ENCODE assay signal across 8 mouse cellular contexts in the genomic region with DNA sequence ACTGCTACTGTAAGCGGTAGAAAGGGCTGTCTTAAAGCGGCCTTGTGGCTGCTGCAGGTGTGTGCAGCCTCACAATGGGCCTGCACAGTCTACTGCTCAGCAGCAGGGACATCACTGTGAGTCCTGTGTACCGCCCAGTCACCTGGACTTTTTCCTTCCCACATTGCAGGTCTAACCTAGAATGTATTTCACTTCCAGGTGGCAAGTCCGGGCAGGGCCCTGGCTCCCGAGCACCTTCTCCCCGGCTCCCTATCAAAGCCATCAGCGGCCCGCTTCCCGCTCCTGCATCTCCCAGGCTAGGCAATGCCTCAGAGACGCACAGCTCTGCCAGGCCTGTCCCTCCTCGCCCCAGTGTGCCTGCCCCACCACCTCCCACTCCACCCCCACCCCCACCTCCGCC. TPM values are rescaled to one million over a fixed set of nuclear protein-coding genes. Genes with fewer than 3 reads are reported as not detected.
DNase-seq lines count a peak whose midpoint lies in the region; ATAC-seq and TF ChIP-seq lines count a peak whose summit lies in the region.

No protein-coding gene starts in this region.

- H3K4me2 ChIP-seq in heart, embryonic 16.5 days (ENCODE audit: low read depth, low read length), result peak overlapping the region; percentile 65
- peak overlapping the region; percentile 68 for H3K4me2 ChIP-seq in forebrain, embryonic 12.5 days
- peak overlapping the region; percentile 48 for H3K4me2 ChIP-seq in limb, embryonic 15.5 days

- WGBS in heart, embryonic 16.5 days, result 50% methylated on average over 12 of the region's 12 CpGs
- WGBS in forebrain, embryonic 12.5 days, result 8% methylated on average over 12 of the region's 12 CpGs
- WGBS in limb, embryonic 15.5 days, result 24% methylated on average over 11 of the region's 12 CpGs

- no peak overlapping the region for H3K27ac ChIP-seq in heart, embryonic 16.5 days (ENCODE audit: low read length)
- no peak overlapping the region for H3K27ac ChIP-seq in forebrain, embryonic 12.5 days
- no peak overlapping the region for H3K27ac ChIP-seq in limb, embryonic 15.5 days

- H3K27me3 ChIP-seq in heart, embryonic 16.5 days (ENCODE audit: control insufficient read depth, insufficient read depth, low read length), result no peaks in the 10 kb centered on the region
- peaks cover 55% of the 10 kb centered on the region for H3K27me3 ChIP-seq in E14TG2a.4 (ENCODE audit: insufficient read depth, low read length)
- 0 out of 2 replicates have a peak, but pooled peaks cover 10% of the 10 kb centered on the region for H3K27me3 ChIP-seq in forebrain, embryonic 12.5 days
- H3K27me3 ChIP-seq in limb, embryonic 15.5 days, result peaks cover 43% of the 10 kb centered on the region

- DNase-seq in heart, adult 9 months (ENCODE audit: low spot score in 2 of 2), result no peak
- no peak for DNase-seq in gastrocnemius, postnatal 10 days
- DNase-seq in Muller cell, postnatal 12 days (ENCODE audit: inconsistent ontology term), result no peak

- TF ChIP-seq CTCF in E14TG2a.4 (conservative IDR thresholded peaks at IDR 0.05; ENCODE audit: low read length), result no peak

- H3K4me1 ChIP-seq in heart, embryonic 16.5 days (ENCODE audit: control insufficient read depth, insufficient read depth, low read length), result 0 out of 2 replicates have a peak, but pooled peaks cover 2% of the 10 kb centered on the region
- peaks cover 14% of the 10 kb centered on the region for H3K4me1 ChIP-seq in E14TG2a.4 (replicated peaks; ENCODE audit: low read depth, low read length)
- H3K4me1 ChIP-seq in forebrain, embryonic 12.5 days, result peaks cover 15% of the 10 kb centered on the region
- peaks cover 13% of the 10 kb centered on the region for H3K4me1 ChIP-seq in limb, embryonic 15.5 days

- H3K36me3 ChIP-seq in heart, embryonic 16.5 days (ENCODE audit: control insufficient read depth, insufficient read depth), result no peaks in the 10 kb centered on the region
- no peaks in the 10 kb centered on the region for H3K36me3 ChIP-seq in E14TG2a.4 (ENCODE audit: insufficient read depth, low read length)
- H3K36me3 ChIP-seq in forebrain, embryonic 12.5 days (replicated peaks), result no peaks in the 10 kb centered on the region
- no peaks in the 10 kb centered on the region for H3K36me3 ChIP-seq in limb, embryonic 15.5 days

- ATAC-seq in heart, embryonic 16.5 days (replicated peaks; ENCODE audit: extremely low read depth, insufficient read depth, low FRiP score), result 0 out of 2 replicates have a peak, but pooled peaks have one; percentile 33
- ATAC-seq in forebrain, embryonic 12.5 days (ENCODE audit: low FRiP score), result peak; percentile 70
- ATAC-seq in limb, embryonic 15.5 days (ENCODE audit: insufficient number of reproducible peaks, low FRiP score, low TSS enrichment, low read depth), result peak; percentile 9; the same call in 1 of the 2 replicates
- no peak for ATAC-seq in CD4-positive, CD25-positive, alpha-beta regulatory T cell, adult 4 months

- no peaks in the 10 kb centered on the region for H3K9me3 ChIP-seq in heart, embryonic 16.5 days (replicated peaks; ENCODE audit: control insufficient read depth, low read length)
- H3K9me3 ChIP-seq in E14TG2a.4 (ENCODE audit: low read length), result no peaks in the 10 kb centered on the region
- no peaks in the 10 kb centered on the region for H3K9me3 ChIP-seq in forebrain, embryonic 12.5 days
- no peaks in the 10 kb centered on the region for H3K9me3 ChIP-seq in limb, embryonic 15.5 days

- H3K9ac ChIP-seq in heart, embryonic 16.5 days (ENCODE audit: low read length), result no peak overlapping the region
- H3K9ac ChIP-seq in forebrain, embryonic 12.5 days, result peak overlapping the region; percentile 50
- no peak overlapping the region for H3K9ac ChIP-seq in limb, embryonic 15.5 days

- H3K4me3 ChIP-seq in heart, embryonic 16.5 days (ENCODE audit: low read length), result no peak overlapping the region; the same call in 1 of the 2 replicates
- peak overlapping the region; percentile 63 for H3K4me3 ChIP-seq in E14TG2a.4 (replicated peaks; ENCODE audit: low read length)
- peak overlapping the region; percentile 36 for H3K4me3 ChIP-seq in forebrain, embryonic 12.5 days (replicated peaks)
- H3K4me3 ChIP-seq in limb, embryonic 15.5 days, result no peak overlapping the region

RNA-seq across cellular contexts. Expression of a gene that starts 55.6 kb away (rescaled TPM):
- 2.8 and 3.6 TPM in 2 replicates for polyA plus RNA-seq in heart, embryonic 16.5 days (2015; fragmentation: Nextera tagmentation; extraction: Ambion mirVana)
- 1.6 and 1.7 TPM in 2 replicates for polyA plus RNA-seq in forebrain, embryonic 12.5 days (2016; fragmentation: Nextera tagmentation; extraction: Ambion mirVana)
- 1.4 and 1.5 TPM in 2 replicates for polyA plus RNA-seq in limb, embryonic 15.5 days (2015; fragmentation: Nextera tagmentation; extraction: Ambion mirVana)
- not detected for polyA plus RNA-seq in CD4-positive, CD25-positive, alpha-beta regulatory T cell, adult 4 months (2017; shearing (Covaris generic))
- 10 to 100 TPM in 1 of 2 experiments, 1 to 10 TPM in 1; 9.7 to 10.4 TPM for total RNA-seq in gastrocnemius, postnatal 10 days (2021)

Comparison
In these comparisons a context has a peak if more than half of its experiments do, and no peak if none do; other contexts are left out.
1. H3K4me3 ChIP-seq: peak in E14TG2a.4 (single experiment) and forebrain, embryonic 12.5 days (single experiment); none in heart, embryonic 16.5 days (single experiment) and limb, embryonic 15.5 days (single experiment).
2. Peak in every context shown above with its lines, with median percentiles within 50 percentile points of each other: H3K4me2 ChIP-seq.